Mouse (Mus musculus) kidney, postnatal 0 days (tissue): Measurements from ENCODE around the gene 6430548M08Rik. TPM values are rescaled to one million over a fixed set of nuclear protein-coding genes. Genes with fewer than 3 reads are reported as not detected.

Experiments used
- ATAC-seq: fragments of 200-750 bp; cut with Nextera tagmentation; replicated peaks from 2 replicates; pipeline ENCODE4 v1.8.0; 2017; ENCODE audit warnings: low read depth, moderate number of reproducible peaks, moderate TSS enrichment, moderate library complexity; ENCODE audit not compliant: low FRiP score
- DNase-seq: peaks from one replicate; pipeline ENCODE4 v3.0.0-alpha.2; 2016; ENCODE audit warnings: low spot score
- H3K27ac ChIP-seq: fragments of 300-500 bp; sonication (generic); 2 replicates; pipeline ENCODE4 v1.5.1; 2014; ENCODE audit warnings: mild to moderate bottlenecking
- H3K27me3 ChIP-seq: fragments of 300-500 bp; sonication (generic); 2 replicates; pipeline ENCODE4 v1.6.1; 2014; ENCODE audit warnings: low read length, mixed read lengths; ENCODE audit not compliant: insufficient read depth
- H3K36me3 ChIP-seq: fragments of 300-500 bp; sonication (generic); 2 replicates; pipeline ENCODE4 v1.6.1; 2014; ENCODE audit warnings: low read length, mixed read lengths; ENCODE audit not compliant: insufficient read depth
- H3K4me1 ChIP-seq: fragments of 300-500 bp; sonication (generic); replicated peaks from 2 replicates; pipeline ENCODE4 v1.6.1; 2014; ENCODE audit warnings: antibody characterized with exemption, low read length, mixed read lengths; ENCODE audit not compliant: insufficient read depth
- H3K4me2 ChIP-seq: fragments of 300-500 bp; sonication (generic); 2 replicates; pipeline ENCODE4 v1.6.1; 2014; ENCODE audit warnings: mild to moderate bottlenecking, low read length, moderate library complexity, mixed read lengths
- H3K4me3 ChIP-seq: fragments of 300-500 bp; sonication (generic); replicated peaks from 2 replicates; pipeline ENCODE4 v1.5.1; 2014; ENCODE audit warnings: low read depth, low read length
- H3K9ac ChIP-seq: fragments of 300-500 bp; sonication (generic); 2 replicates; pipeline ENCODE4 v1.6.1; 2014; ENCODE audit warnings: low read depth, low read length
- H3K9me3 ChIP-seq: fragments of 300-500 bp; sonication (generic); replicated peaks from 2 replicates; pipeline ENCODE4 v1.6.1; 2016; ENCODE audit warnings: low read length, inconsistent platforms, mixed read lengths
- CTCF ChIP-seq: IDR thresholded peaks from 2 replicates; pipeline ENCODE4 v1.5.1; 2016; ENCODE audit warnings: antibody characterized with exemption, low read depth, mild to moderate bottlenecking, moderate library complexity
- WGBS: fragments of 180-500 bp; shearing (Covaris S2); extraction: QIAGEN DNeasy Blood & Tissue Kit; methylation state at CpG from one replicate; pipeline ENCODE4 v1.1.7; 2014; 5-methylcytosine and 5-hydroxymethylcytosine counted together
- polyA plus RNA-seq: library from polyadenylated mRNA; unstranded; fragments of >200 nt; fragmentation: Nextera tagmentation; extraction: Ambion mirVana; gene quantifications from 2 replicates; pipeline ENCODE4 v1.2.1, GENCODE M21; 2015

Gene 6430548M08Rik
- polyA plus RNA-seq, 1 experiment from 2014 or later, result 6.9 TPM

DNA sequence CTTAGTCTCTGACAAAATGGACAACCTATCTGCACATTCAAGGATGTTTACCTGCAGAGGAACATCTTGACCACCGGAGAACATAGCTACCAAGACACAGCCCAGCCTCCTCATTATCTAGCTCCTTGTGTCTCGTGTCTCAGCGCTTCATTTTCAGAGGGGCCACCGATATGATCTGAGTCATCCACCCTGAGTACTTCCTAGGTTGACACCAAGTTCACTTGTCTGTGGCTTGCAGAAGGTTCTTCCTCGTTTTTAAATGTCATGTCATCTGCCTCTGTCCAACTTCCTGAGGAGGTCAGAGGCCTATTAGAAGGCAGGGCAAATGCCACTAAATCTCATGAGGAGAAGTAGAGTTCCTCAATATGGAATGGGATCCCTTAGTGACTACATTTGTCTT, 1.4 kb upstream of the 6430548M08Rik start:
- Histone ChIP-seq H3K27ac (peak overlapping the region; percentile 87), H3K27me3 (peaks cover 11% of the 10 kb centered on the region; the same call in 1 of the 2 replicates), H3K9me3 (no peaks in the 10 kb centered on the region), H3K4me2 (no peak overlapping the region), H3K36me3 (no peaks in the 10 kb centered on the region), H3K9ac (no peak overlapping the region), H3K4me3 (no peak overlapping the region), H3K4me1 (peaks cover 8% of the 10 kb centered on the region; the same call in 1 of the 2 replicates)
- no peak for TF ChIP-seq CTCF
- 80% methylated on average over 5 of the region's 5 CpGs for WGBS
- DNase-seq (no peak), ATAC-seq (no peak)

DNA sequence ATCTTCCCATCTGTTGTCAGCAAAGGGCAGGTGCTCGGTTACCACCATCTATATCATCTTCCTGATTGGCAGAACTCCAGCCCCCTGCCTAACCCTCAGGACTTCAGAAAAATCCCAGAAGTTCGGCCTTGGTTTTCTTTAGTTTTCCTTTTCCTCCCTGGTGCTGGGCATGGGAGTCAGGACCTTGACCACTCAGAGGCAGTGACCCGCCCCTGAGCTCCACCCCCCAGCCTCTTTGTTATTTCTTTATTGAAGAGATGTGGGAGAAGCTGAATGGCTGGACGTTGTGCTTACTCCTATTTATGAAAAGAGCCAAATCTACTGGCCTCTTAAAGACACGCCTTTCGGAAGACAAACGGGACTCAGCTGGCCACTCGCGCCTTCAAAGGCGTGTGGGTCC, 646 bp upstream of the 6430548M08Rik start:
- Histone ChIP-seq H3K27me3 (peaks cover 11% of the 10 kb centered on the region; the same call in 1 of the 2 replicates), H3K4me1 (peaks cover 8% of the 10 kb centered on the region; the same call in 1 of the 2 replicates), H3K4me2 (peak overlapping the region; percentile 81), H3K27ac (peak overlapping the region; percentile 87), H3K9me3 (no peaks in the 10 kb centered on the region), H3K4me3 (peak overlapping the region; percentile 51), H3K36me3 (no peaks in the 10 kb centered on the region), H3K9ac (peak overlapping the region; percentile 61)
- peak; percentile 78 for DNase-seq
- WGBS, result 1% methylated on average over 10 of the region's 10 CpGs
- no peak for TF ChIP-seq CTCF
- peak; percentile 43 for ATAC-seq

DNA sequence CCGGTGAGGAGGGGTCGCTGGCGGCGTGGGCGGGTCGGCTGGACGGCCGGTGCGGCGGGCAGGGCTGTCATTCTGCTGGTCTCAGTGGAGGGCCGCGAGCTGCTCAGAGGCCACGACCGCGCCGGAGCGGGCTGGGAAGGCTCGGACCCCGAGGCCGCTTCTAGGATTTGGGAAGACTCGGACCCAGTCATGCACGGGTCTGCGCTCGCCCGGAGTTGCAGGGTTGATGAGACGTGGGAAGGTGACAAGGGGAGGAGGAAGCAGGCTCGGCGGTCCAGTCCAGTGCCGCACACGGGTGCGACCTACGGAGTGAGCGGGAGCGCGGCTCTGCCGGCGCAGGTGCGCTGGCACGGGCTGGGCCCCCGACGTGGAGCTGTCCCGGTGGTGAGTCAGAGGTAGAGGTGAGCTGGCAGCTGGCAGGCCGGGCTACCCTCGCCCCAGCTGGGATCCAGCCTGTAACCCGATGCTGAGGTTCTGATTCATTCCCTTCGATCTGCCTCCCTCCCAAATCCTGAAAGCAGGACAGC, 426 bp downstream of the 6430548M08Rik start:
- Histone ChIP-seq H3K4me2 (peak overlapping the region; percentile 81), H3K9ac (peak overlapping the region; percentile 50), H3K27me3 (peaks cover 11% of the 10 kb centered on the region; the same call in 1 of the 2 replicates), H3K4me1 (peaks cover 8% of the 10 kb centered on the region; the same call in 1 of the 2 replicates), H3K27ac (no peak overlapping the region), H3K9me3 (no peaks in the 10 kb centered on the region), H3K36me3 (no peaks in the 10 kb centered on the region), H3K4me3 (peak overlapping the region; percentile 51)
- DNase-seq (peak; percentile 34), ATAC-seq (peak; percentile 67)
- WGBS, result 1% methylated on average over 46 of the region's 46 CpGs
- no peak for TF ChIP-seq CTCF

DNA sequence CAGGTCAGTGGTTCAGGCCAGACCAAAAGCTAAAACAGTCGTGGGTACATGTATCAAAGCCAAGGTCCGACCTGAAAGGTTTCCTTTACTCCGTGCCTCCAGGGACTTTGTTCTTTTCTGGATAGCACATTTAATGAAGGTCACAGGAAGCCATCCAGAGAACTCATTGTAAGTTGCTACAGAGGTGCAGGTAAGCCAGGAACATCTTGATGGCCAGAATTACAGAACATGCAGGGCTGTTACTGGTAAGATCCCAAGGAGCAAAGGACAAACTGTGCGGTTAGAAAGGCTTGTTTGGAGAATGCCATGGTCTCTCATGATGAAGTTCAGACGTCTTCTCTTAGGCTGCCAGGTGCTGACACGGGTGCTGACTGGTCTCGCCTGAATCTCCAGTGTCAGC, 2.6 kb downstream of the 6430548M08Rik start:
- WGBS, result 66% methylated on average over 7 of the region's 7 CpGs
- Histone ChIP-seq H3K36me3 (no peaks in the 10 kb centered on the region), H3K9ac (no peak overlapping the region), H3K27me3 (peaks cover 11% of the 10 kb centered on the region; the same call in 1 of the 2 replicates), H3K4me2 (no peak overlapping the region), H3K4me3 (no peak overlapping the region), H3K4me1 (peaks cover 8% of the 10 kb centered on the region; the same call in 1 of the 2 replicates), H3K9me3 (no peaks in the 10 kb centered on the region), H3K27ac (no peak overlapping the region)
- no peak for ATAC-seq
- no peak for TF ChIP-seq CTCF
- DNase-seq, result no peak

DNA sequence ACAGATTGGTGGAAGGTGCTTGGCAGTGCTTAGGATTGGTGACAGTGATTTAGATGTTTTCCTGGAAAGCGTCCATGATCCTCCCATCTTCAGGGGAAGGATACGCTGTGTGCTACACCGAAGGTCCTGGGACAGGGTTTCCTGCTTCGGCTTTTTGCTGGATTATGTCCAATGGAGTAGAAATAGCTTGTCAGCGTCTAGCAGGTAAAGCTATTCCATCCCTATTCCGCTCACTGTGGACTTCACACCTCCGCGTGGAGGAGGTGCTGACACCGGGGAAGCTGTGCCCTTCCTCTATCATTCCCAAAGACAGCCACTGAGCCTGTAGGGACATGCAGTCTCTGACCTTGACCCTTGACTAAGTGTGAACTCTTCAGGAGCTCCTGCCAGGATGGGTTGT, 4.2 kb downstream of the 6430548M08Rik start:
- no peak overlapping the region for H3K4me2 ChIP-seq
- no peak overlapping the region for H3K9ac ChIP-seq
- peak; percentile 35 for DNase-seq
- H3K9me3 ChIP-seq, result no peaks in the 10 kb centered on the region
- no peak for ATAC-seq
- H3K27ac ChIP-seq, result no peak overlapping the region
- H3K36me3 ChIP-seq, result no peaks in the 10 kb centered on the region
- 58% methylated on average over 9 of the region's 9 CpGs for WGBS
- no peak for TF ChIP-seq CTCF
- peaks cover 8% of the 10 kb centered on the region; the same call in 1 of the 2 replicates for H3K4me1 ChIP-seq
- no peak overlapping the region for H3K4me3 ChIP-seq
- peaks cover 11% of the 10 kb centered on the region; the same call in 1 of the 2 replicates for H3K27me3 ChIP-seq

DNA sequence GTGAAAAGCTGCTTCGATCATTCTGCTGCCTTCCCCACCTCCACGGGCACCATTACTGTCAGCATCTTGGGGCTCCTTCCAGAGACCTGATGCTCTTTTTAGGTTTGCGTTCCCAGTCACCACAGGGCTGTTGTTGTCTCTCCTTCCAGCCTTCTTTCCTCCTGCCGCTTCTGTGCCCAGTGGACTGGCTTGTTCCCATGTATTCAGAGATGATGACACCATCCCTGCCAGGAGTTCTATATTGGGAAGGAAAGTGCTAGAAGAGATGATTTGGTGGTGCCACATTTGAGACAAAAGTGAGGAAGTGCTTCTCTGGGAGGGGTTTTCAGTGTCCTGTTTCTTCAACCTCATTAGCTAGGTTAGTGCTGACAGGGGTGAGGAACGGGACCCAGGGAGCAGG, 4.9 kb downstream of the 6430548M08Rik start:
- H3K9me3 ChIP-seq, result no peaks in the 10 kb centered on the region
- ATAC-seq (no peak), DNase-seq (no peak)
- no peak overlapping the region for H3K4me3 ChIP-seq
- H3K27me3 ChIP-seq, result peaks cover 11% of the 10 kb centered on the region; the same call in 1 of the 2 replicates
- TF ChIP-seq CTCF, result no peak
- no peaks in the 10 kb centered on the region for H3K36me3 ChIP-seq
- H3K27ac ChIP-seq, result no peak overlapping the region
- H3K9ac ChIP-seq, result no peak overlapping the region
- no peak overlapping the region for H3K4me2 ChIP-seq
- peaks cover 8% of the 10 kb centered on the region; the same call in 1 of the 2 replicates for H3K4me1 ChIP-seq
- WGBS, result 79% methylated on average over 5 of the region's 5 CpGs
